Mouse (Mus musculus): ENCODE measurements around the gene Gpatch8.

DNA sequence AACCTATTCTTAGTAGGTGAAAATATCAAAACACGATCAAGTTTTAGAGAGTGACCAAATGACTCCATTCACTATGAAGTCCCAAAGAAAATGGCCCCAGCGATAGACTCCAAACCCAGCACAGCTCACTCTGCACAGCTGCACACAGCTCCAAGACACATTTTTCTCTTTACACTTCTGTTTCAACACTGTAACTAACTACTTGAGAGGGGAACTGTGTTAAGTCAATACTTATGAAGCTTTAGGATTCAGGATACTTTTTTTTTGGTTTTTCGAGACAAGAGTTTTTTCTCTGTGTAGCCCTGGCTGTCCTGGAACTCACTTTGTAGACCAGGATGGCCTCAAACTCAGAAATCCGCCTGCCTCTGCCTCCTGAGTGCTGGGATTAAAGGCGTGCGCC lies 61.1 kb downstream of the Gpatch8 start:
- TF ChIP-seq ZMIZ1 (IDR thresholded peaks at IDR 0.05; ENCODE audit: low read depth, low read length) (no peak), CTCF (IDR thresholded peaks at IDR 0.05 in 2 of 3, conservative IDR thresholded peaks at IDR 0.05 in 1 of 3; ENCODE audit: control insufficient read depth in 1 of 3, insufficient read depth in 1 of 3, low read depth in 2 of 3, low read length in 3 of 3, poor library complexity in 1 of 3, severe bottlenecking in 1 of 3) (no peak), RCOR1 (IDR thresholded peaks at IDR 0.05; ENCODE audit: low read depth, low read length) (no peak), UBTF (IDR thresholded peaks at IDR 0.05; ENCODE audit: borderline replicate concordance, insufficient read depth, low read depth, low read length) (no peak), POLR2AphosphoS2 (IDR thresholded peaks at IDR 0.05; ENCODE audit: low read length) (no peak), POLR2A (IDR thresholded peaks at IDR 0.05; ENCODE audit: control insufficient read depth in 1 of 2, insufficient read depth in 1 of 2, low read depth in 1 of 2, low read length in 2 of 2, poor library complexity in 1 of 2) (no peak), EP300 (IDR thresholded peaks at IDR 0.05; ENCODE audit: low read depth in 1 of 2, low read length in 2 of 2) (no peak), MAFK (IDR thresholded peaks at IDR 0.05; ENCODE audit: borderline replicate concordance, low read depth, low read length) (no peak), TAL1 (IDR thresholded peaks at IDR 0.05; ENCODE audit: low read length) (no peak), MXI1 (IDR thresholded peaks at IDR 0.05; ENCODE audit: low read depth, low read length) (no peak), GATA1 (IDR thresholded peaks at IDR 0.05; ENCODE audit: low read depth, low read length) (no peak)
